In genomic region chr9:30438505-30438904, GRCm38 (mm10) we compare ENCODE assay signal across 9 mouse cellular contexts. TPM values are rescaled to one million over a fixed set of nuclear protein-coding genes. Genes with fewer than 3 reads are reported as not detected.
DNase-seq lines count a peak whose midpoint lies in the region; ATAC-seq and TF ChIP-seq lines count a peak whose summit lies in the region.
"Had no signal": no experiment of that assay in that cellular context is flagged by ENCODE, and none has a peak within 500 bp of the region (broad histone marks: within the 10 kb centered on the region; RNA-seq: fewer than 3 reads in every experiment).

No protein-coding gene starts in this region.

- H3K4me1 ChIP-seq in midbrain, postnatal 0 days (ENCODE audit: insufficient read depth, low read length), result no peaks in the 10 kb centered on the region
- H3K4me1 ChIP-seq: neural tube, embryonic 12.5 days had no signal

- WGBS in midbrain, postnatal 0 days, result 63% methylated on average over 3 of the region's 3 CpGs

- no peak for ATAC-seq in midbrain, postnatal 0 days (ENCODE audit: low FRiP score)

- H3K27ac ChIP-seq in midbrain, postnatal 0 days (ENCODE audit: low read depth, low read length), result no peak overlapping the region
- H3K27ac ChIP-seq: neural tube, embryonic 12.5 days had no signal

- H3K4me2 ChIP-seq in midbrain, postnatal 0 days (ENCODE audit: low read depth, low read length, poor library complexity, severe bottlenecking), result no peak overlapping the region
- H3K4me2 ChIP-seq: neural tube, embryonic 12.5 days had no signal

- H3K27me3 ChIP-seq in midbrain, postnatal 0 days (ENCODE audit: insufficient read depth, low read length), result no peaks in the 10 kb centered on the region
- H3K27me3 ChIP-seq: neural tube, embryonic 12.5 days had no signal

- no peaks in the 10 kb centered on the region for H3K9me3 ChIP-seq in midbrain, postnatal 0 days (ENCODE audit: low read length)
- H3K9me3 ChIP-seq: neural tube, embryonic 12.5 days had no signal

- TF ChIP-seq CTCF in midbrain, postnatal 0 days (IDR thresholded peaks at IDR 0.05), result peak; percentile 92

- DNase-seq in cerebellum, adult 9-10 months, result peak; percentile 26
- no peak for DNase-seq in cerebellum, adult 8-10 months
- DNase-seq in layer of hippocampus, adult 18-20 months (ENCODE audit: low spot score in 2 of 2), result peak; percentile 17 to 62
- no peak for DNase-seq in layer of hippocampus, postnatal 36 days
- DNase-seq in ZHBTc4 (ENCODE audit: low read depth, low spot score), result peak; percentile 57
- DNase-seq in kidney, postnatal 14 days, result peak; percentile 50
- peak; percentile 71 for DNase-seq in midbrain, postnatal 0 days (ENCODE audit: low spot score)
- DNase-seq in gastrocnemius, postnatal 4 days (ENCODE audit: low spot score in 2 of 2), result no peak

- H3K36me3 ChIP-seq in midbrain, postnatal 0 days (ENCODE audit: insufficient read depth, low read length), result peaks cover 60% of the 10 kb centered on the region

- H3K4me3 ChIP-seq in midbrain, postnatal 0 days (ENCODE audit: low read depth, low read length), result no peak overlapping the region
- H3K4me3 ChIP-seq: neural tube, embryonic 12.5 days had no signal

- no peak overlapping the region for H3K9ac ChIP-seq in midbrain, postnatal 0 days (replicated peaks; ENCODE audit: low read length, poor library complexity, severe bottlenecking)
- H3K9ac ChIP-seq: neural tube, embryonic 12.5 days had no signal

RNA-seq across cellular contexts. Expression of gene Snx19, which starts 11.6 kb away (rescaled TPM):
- total RNA-seq in layer of hippocampus, adult 18-20 months (2021), result 10 to 100 TPM; 53.0 to 53.6 TPM
- total RNA-seq in layer of hippocampus, postnatal 36 days (2021), result 10 to 100 TPM; 48.4 to 52.3 TPM
- 26.5 and 33.7 TPM in 2 replicates for total RNA-seq in midbrain, postnatal 0 days (2014; rRNA removed)
- 17.6 and 17.7 TPM in 2 replicates for polyA plus RNA-seq in midbrain, postnatal 0 days (2015; fragmentation: Nextera tagmentation; extraction: Ambion mirVana)
- total RNA-seq in gastrocnemius, postnatal 4 days (2021), result 10 to 100 TPM; 20.4 TPM

Comparison
In these comparisons a context has a peak if more than half of its experiments do, and no peak if none do; other contexts are left out.
1. DNase-seq: peak in cerebellum, adult 9-10 months (single experiment), layer of hippocampus, adult 18-20 months (2 of 2), ZHBTc4 (single experiment), kidney, postnatal 14 days (single experiment) and midbrain, postnatal 0 days (single experiment); none in cerebellum, adult 8-10 months (single experiment), layer of hippocampus, postnatal 36 days (0 of 2) and gastrocnemius, postnatal 4 days (0 of 2).